Comparison of ENCODE assay signal across 18 mouse cellular contexts in genomic region chr11:12381096-12381495, GRCm38 (mm10).
"Had no signal": no experiment of that assay in that cellular context is flagged by ENCODE, and none has a peak within 500 bp of the region (broad histone marks: within the 10 kb centered on the region; RNA-seq: fewer than 3 reads in every experiment).

No protein-coding gene starts in this region.

- H3K9me3 ChIP-seq: kidney, embryonic 15.5 days; limb, embryonic 10.5 days; limb, embryonic 13.5 days; liver, embryonic 12.5 days; liver, embryonic 15.5 days; lung, embryonic 15.5 days; megakaryocyte, embryonic 14.5 days; midbrain, embryonic 12.5 days had no signal

- H3K4me2 ChIP-seq: kidney, embryonic 15.5 days; limb, embryonic 13.5 days; liver, embryonic 12.5 days; liver, embryonic 15.5 days; lung, embryonic 15.5 days; midbrain, embryonic 12.5 days had no signal

- DNase-seq: kidney, adult 11 months; kidney, adult 8-10 months; kidney, postnatal 10 days; kidney, postnatal 36 days; liver; lung, adult 18-20 months; lung, postnatal 10 days; lung, postnatal 36 days; thymus, postnatal 25 days had no signal

- H3K9ac ChIP-seq: kidney, embryonic 15.5 days; limb, embryonic 13.5 days; liver, embryonic 12.5 days; liver, embryonic 15.5 days; lung, embryonic 15.5 days; midbrain, embryonic 12.5 days had no signal

- H3K27me3 ChIP-seq: kidney, embryonic 15.5 days; limb, embryonic 13.5 days; liver, embryonic 12.5 days; liver, embryonic 15.5 days; lung, embryonic 15.5 days; megakaryocyte, embryonic 14.5 days had no signal

- H3K4me3 ChIP-seq: kidney, embryonic 15.5 days; limb, embryonic 10.5 days; limb, embryonic 13.5 days; liver, embryonic 12.5 days; liver, embryonic 15.5 days; lung, embryonic 15.5 days; megakaryocyte, embryonic 14.5 days; midbrain, embryonic 12.5 days had no signal

- H3K4me1 ChIP-seq: kidney, embryonic 15.5 days; limb, embryonic 10.5 days; liver, embryonic 12.5 days; liver, embryonic 15.5 days; megakaryocyte, embryonic 14.5 days; midbrain, embryonic 12.5 days had no signal

- H3K27ac ChIP-seq: kidney, embryonic 15.5 days; limb, embryonic 10.5 days; limb, embryonic 13.5 days; liver, embryonic 12.5 days; liver, embryonic 15.5 days; lung, embryonic 15.5 days; midbrain, embryonic 12.5 days had no signal

- ATAC-seq: inflammation-experienced regulatory T-cells, adult 6 months; liver, embryonic 12.5 days had no signal

- H3K36me3 ChIP-seq: kidney, embryonic 15.5 days; limb, embryonic 10.5 days; limb, embryonic 13.5 days; liver, embryonic 12.5 days; liver, embryonic 15.5 days; lung, embryonic 15.5 days; midbrain, embryonic 12.5 days had no signal
